Comparison of ENCODE assay signal across 8 mouse cellular contexts in the genomic region with DNA sequence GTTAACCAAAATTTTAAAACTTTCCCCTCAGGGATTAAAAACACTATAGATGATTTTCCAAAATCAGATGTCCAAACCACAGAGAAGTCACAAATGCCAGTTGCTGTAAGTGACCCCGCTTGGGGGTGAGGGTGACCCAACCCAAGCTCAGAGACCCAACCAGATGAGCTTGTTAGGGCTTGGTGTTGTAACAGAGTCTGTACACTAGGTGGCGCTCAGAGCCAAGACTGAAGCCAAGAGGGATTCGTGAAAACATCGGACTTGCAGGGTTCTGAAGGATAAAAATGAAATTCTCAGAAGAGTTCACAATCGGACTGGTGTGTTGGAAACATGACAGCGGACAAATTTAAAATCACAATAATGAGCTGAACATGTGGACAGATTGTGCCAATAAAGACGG. TPM values are rescaled to one million over a fixed set of nuclear protein-coding genes. Genes with fewer than 3 reads are reported as not detected.
DNase-seq lines count a peak whose midpoint lies in the region; ATAC-seq and TF ChIP-seq lines count a peak whose summit lies in the region.

No protein-coding gene starts in this region.

- H3K9me3 ChIP-seq in lung, embryonic 14.5 days (ENCODE audit: low read depth, low read length), result no peaks in the 10 kb centered on the region

- peak; percentile 100; the same call in 1 of the 2 replicates for TF ChIP-seq CTCF in gastrocnemius, adult 2 months (IDR thresholded peaks at IDR 0.05)
- peak; percentile 94 for TF ChIP-seq CTCF in lung, embryonic 14.5 days (IDR thresholded peaks at IDR 0.05; ENCODE audit: low read depth)

- H3K4me1 ChIP-seq in lung, embryonic 14.5 days (ENCODE audit: insufficient read depth), result no peaks in the 10 kb centered on the region

- ATAC-seq in lung, embryonic 14.5 days (ENCODE audit: insufficient read depth), result no peak

- no peak overlapping the region for H3K27ac ChIP-seq in gastrocnemius, adult 2 months
- H3K27ac ChIP-seq in lung, embryonic 14.5 days (ENCODE audit: low read depth), result no peak overlapping the region

- H3K4me3 ChIP-seq in gastrocnemius, adult 2 months, result no peak overlapping the region
- no peak overlapping the region for H3K4me3 ChIP-seq in lung, embryonic 14.5 days (ENCODE audit: low read depth, low read length)

- H3K36me3 ChIP-seq in lung, embryonic 14.5 days (ENCODE audit: insufficient read depth), result peaks cover 17% of the 10 kb centered on the region

- intact Hi-C loops in gastrocnemius, adult 2 months (cut with DNase I), result loop anchor here (1.0 kb wide), 1 partner anchor 75 kb away; no protein-coding TSS in a partner anchor

- no peak overlapping the region for H3K9ac ChIP-seq in lung, embryonic 14.5 days

- DNase-seq in B cell, adult 2 months, result peak; percentile 78 to 79
- peak; percentile 88 for DNase-seq in NIH3T3 (ENCODE audit: low read depth)
- DNase-seq in cerebellum, postnatal 10 days, result peak; percentile 84 to 88
- peak; percentile 67 for DNase-seq in gastrocnemius, adult 2 months
- peak; percentile 77 for DNase-seq in kidney, postnatal 14 days
- DNase-seq in lung, embryonic 14.5 days, result peak; percentile 91
- DNase-seq in right cerebral cortex, adult 2 months (ENCODE audit: low spot score in 2 of 2), result peak; percentile 78 to 86
- DNase-seq in urinary bladder, postnatal 14 days (ENCODE audit: low spot score), result peak; percentile 73

- no peak overlapping the region for H3K4me2 ChIP-seq in lung, embryonic 14.5 days

- 12% methylated on average over 7 of the region's 7 CpGs for WGBS in lung, embryonic 14.5 days

- H3K27me3 ChIP-seq in lung, embryonic 14.5 days (ENCODE audit: insufficient read depth, low read length), result no peaks in the 10 kb centered on the region

RNA-seq across cellular contexts. Expression of gene Cisd1, which starts 18.0 kb away (rescaled TPM):
- 100 to 1,000 TPM; 226 to 261 TPM for total RNA-seq in gastrocnemius, adult 2 months (2021)
- 93.7 and 94.5 TPM in 2 replicates for polyA plus RNA-seq in lung, embryonic 14.5 days (2014; fragmentation: Nextera tagmentation; extraction: Ambion mirVana)

RNA-seq across cellular contexts. Expression of gene Ipmk, which starts 20.8 kb away (rescaled TPM):
- 10 to 100 TPM; 18.1 to 20.6 TPM for total RNA-seq in gastrocnemius, adult 2 months (2021)
- polyA plus RNA-seq in lung, embryonic 14.5 days (2014; fragmentation: Nextera tagmentation; extraction: Ambion mirVana), result 16.0 and 17.2 TPM in 2 replicates

RNA-seq across cellular contexts. Expression of gene Ube2d1, which starts 41.7 kb away (rescaled TPM):
- total RNA-seq in gastrocnemius, adult 2 months (2021), result 100 to 1,000 TPM; 162 to 211 TPM
- 71.6 and 74.1 TPM in 2 replicates for polyA plus RNA-seq in lung, embryonic 14.5 days (2014; fragmentation: Nextera tagmentation; extraction: Ambion mirVana)
